Mouse (Mus musculus) right cerebral cortex, adult 2 months (tissue): ENCODE data around the gene 2610528A11Rik.
A peak's percentile ranks its signal among the peaks of the same experiment; 100 is the strongest.
"Not testable (repeated sequence)": the region's sequence is repeated elsewhere in the genome, so short reads cannot be mapped to it uniquely, and the experiment has no call there.

ENCODE experiments used
- DNase-seq, 2 experiments: peaks; one replicate each; pipeline ENCODE4 v3.0.0; 2021 to 2022; ENCODE audit warnings: low spot score in 2 of 2

The 2610528A11Rik gene

DNA sequence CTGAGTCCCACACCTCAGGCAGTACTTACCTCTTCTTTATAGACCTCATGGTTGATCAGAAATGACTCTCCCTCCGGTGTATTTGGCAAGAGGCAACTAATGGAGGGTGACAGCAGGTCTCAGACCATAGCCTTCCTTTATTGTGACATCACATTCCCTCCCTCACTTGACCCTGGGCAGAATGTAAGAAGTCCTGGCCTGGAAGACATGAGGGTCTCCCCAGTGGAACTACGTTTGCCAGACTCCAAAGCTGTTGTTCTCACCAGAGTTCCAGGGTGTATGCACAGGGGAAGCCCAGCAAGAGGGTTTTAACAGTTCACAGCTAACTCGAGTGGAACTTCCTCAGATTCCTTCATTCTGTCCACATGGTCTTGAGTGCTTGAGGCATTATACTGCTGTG lies at the start of gene 2610528A11Rik:
Gene 2610528A11Rik, minus strand, starts transcription at position 101 of the 400 bp plus-strand sequence.
- DNase-seq = no peak

DNA sequence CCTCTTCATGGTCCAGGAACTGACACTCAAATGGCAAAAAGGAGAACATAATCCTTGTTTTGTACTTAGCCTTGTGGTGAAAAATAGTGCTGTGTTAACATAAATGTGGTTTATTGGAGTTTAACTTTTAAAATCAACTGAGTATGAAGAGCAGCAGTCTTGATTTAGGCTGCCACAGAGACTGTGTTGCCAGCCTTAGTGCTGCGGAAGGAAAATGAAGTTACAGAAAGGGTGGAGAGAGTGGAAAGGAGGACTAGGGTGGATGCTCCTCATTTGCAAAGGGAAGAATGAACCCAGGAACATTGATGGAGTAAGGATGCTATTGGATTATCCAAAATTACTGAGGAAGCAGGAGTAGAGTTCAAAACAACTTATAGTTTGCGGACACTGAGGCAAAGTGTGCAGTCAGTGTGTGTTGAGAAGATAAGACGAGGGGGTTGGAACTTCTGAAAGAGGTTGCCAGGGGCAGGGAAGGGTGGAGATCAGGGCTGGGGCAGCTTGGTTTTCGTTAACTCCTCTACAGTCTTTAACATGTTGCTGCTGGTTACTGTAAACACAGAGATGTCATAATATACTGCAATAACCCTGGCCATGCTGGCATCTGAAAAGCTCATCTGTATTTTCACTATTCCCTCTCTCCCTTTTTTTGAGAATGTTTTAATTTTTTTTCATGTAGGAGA lies 49.6 kb upstream of the 2610528A11Rik start:
- DNase-seq = no peak

DNA sequence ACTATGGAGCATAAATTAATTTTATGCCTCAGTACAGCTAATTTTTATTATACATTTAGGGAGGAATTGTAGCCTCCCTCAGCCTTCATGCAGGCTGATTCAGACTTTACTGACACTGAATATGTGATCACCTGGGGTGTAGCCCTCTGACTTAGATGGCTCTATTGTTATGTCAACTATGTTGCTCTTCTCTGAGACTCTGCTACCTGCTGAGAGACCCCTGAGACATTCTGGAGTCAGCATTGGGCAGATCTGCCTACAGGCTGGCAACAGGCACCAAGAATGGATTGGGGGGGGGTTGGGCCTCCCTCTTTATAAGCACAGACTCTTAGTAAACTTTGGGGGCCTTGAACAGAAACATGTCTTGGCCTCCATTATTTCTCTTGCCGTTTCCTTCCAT lies 40.6 kb upstream of the 2610528A11Rik start:
- no peak for DNase-seq

DNA sequence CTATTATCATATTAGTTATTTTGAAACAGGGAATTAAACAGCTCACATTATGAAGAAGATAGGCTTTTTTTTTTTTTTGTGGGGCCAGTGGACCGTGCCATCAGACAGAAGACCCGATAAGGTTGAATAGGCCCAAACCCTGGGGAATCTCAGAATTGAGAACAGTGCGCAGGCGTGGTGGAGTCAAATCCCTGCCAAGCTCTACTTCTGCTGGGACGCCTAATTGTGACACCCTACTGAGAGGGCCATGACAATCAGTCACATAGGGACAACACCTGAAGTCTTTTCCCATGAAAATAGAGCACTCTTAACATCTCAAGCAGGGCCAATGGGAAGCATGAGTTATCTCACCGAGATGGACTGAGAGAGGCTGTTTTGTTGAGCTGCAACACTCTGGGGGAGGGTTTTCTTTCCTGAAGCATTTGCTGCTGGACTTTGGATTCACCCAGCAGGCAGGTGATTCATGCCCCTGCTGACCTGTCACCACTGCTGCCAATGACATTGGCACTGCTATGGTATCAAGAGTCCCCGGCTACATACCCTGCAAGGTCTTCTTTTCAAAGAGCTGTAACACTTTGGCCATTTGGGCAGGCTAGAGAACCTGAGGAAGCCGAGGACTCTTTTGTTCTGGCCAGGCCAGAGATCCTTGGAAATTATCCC lies 25.4 kb upstream of the 2610528A11Rik start:
- no peak for DNase-seq

DNA sequence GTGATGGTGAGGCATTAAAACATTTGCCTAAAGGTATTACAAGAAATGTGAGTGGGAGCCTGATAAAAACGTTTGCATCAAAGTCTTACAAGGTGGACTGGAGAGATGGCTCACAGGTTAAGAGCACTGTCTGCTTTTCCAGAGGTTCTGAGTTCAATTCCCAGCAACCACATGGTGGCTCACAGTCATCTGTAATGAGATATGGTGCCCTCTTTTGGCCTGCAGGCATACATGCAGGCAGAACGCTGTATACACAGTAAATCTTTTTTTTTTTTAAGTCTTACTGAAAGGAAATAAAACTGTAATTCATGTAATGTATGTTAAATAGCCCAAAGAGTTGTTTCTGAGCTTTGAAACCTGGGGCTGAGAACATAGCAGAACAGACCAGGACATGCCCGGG lies 23.8 kb upstream of the 2610528A11Rik start:
- not testable (repeated sequence) for DNase-seq

DNA sequence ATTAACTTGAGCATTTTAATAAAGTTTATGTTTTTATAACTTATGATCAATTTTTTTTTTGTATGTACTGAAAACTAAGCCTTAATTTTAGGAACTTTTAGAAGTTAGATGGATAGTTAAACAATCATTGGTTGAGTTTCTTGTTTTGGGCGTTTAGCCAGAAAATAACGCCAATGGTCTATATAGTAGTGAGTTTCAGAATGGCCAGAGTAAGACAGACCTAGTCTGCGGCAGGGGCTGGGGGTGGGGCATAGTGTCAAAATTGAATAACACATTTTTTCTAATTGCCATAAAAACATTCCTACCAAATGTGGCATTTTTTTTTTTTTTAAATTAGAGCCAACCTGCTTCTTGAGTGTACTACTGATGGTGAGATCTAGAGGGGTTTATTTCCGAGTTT lies 22.3 kb upstream of the 2610528A11Rik start:
- no peak for DNase-seq

DNA sequence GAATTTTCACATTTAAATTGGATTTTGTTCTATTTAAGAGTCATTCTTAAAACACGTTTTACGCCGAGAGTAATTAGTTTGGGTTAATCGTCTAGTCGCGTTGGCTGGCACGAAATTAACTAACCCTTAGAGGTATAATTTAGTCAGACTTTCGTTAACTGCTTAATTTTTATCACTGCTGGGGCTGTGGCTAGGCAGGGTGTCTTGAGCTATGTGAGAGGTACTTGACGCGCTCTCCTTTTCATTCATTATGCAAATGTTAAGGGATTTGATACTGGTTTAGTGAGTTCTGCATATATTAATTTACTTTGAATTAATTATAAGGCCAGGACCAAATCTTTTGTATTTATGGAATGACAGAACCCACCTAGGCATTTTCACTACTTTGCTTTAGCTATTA lies 21.8 kb upstream of the 2610528A11Rik start:
- no peak for DNase-seq

DNA sequence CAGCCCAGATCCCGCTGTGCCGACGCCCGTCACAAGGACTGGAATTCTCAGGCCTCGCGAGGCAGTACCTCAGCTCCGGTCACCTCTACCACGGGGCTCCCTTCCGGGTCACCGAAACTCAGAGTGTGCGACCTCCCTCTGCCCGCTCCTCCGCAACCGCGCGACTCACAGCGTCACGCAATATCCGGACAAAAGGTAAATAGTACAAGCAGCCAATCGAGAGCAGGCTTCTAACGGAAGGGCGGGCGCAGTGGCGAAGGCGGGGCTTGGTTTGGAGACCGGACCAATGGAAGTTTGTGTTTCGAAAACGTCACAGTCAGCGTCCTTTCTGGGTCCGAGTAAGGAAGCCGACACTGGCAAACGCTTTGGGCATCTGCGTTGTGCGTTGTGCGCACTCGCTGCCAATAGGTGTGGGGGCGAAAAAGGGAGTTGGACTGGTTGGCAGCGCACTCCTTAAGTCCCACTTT lies 21.3 kb upstream of the 2610528A11Rik start, which contains the start of gene Ghitm:
Gene Ghitm, minus strand, starts transcription at position 146 of the 467 bp plus-strand sequence.
- DNase-seq = peak; percentile 99

DNA sequence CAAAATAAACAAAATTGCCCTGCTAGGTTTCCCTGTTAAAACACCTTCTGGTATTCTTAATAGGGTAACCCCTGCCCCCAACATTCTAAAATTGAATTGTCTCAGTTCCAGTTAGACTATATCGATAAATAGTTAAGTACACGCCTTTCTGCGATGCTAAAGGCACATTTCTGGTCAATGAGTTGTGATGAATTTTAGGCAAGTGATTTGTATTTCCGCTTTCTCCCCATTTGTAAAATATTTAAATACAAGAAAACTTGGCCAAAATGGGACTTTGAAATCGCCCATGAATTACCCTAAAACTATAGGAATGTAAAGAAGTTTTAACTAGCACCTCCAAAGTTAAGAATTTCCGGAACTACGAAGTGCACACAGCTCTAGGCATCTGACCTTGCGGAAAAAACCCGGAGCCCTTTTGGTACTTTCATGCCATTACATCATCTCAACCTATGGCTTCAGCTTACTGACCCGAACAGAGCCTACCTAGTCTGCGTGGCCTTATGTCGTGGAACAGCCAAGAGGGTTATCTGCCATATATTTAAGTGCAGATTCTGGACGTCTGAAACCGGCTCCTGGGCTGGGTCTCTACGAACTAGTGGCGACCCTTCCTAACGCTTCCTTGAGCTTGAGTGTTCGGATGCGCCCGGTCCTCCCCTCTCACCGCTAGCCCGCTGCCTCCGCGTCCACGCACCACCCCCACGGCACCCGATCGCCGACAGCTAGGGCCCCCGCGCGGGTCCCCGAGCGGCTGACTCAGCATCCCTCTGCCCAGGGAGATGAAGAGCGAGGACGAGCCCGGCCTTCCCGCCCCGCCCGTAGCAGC lies 20.7 kb upstream of the 2610528A11Rik start:
- no peak for DNase-seq

DNA sequence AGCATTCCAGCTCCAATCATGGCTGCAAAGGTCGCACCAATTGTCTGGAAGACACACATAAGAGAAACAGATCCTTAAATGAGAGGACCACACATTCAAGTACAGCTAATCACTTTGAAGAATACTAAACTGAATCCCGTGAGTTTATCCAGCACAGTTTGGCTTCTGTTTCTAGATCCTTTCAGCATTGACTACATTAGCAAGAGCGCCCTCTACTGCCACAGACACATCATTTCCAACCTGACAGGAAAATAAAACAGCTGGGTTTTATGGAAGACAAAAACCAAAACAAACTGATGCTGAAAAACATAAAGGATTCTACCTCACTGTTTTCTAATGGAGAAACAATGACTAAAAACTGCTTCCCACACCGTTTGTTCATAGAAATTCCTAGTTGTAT lies 13.8 kb upstream of the 2610528A11Rik start:
- peak; percentile 53 to 54 for DNase-seq

DNA sequence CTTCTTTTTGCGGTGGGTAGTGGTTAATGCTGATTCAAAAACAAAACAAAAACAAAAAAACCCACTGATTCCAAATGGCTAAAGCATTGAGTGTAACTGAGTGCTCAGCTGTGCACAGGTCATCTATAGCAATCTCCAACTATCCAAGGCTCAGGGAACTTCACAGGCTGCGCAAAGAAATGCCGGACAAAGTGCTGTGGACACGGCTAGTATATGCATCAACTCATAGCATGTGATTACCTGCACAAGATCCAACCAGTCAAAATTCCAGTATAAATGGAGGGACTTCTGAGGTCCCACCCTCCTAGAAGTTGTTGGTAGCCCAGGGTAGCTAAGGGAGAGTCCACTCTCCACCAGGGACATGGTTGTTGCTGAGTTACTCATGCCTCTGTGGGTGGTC lies 5.4 kb upstream of the 2610528A11Rik start:
- DNase-seq = no peak

DNA sequence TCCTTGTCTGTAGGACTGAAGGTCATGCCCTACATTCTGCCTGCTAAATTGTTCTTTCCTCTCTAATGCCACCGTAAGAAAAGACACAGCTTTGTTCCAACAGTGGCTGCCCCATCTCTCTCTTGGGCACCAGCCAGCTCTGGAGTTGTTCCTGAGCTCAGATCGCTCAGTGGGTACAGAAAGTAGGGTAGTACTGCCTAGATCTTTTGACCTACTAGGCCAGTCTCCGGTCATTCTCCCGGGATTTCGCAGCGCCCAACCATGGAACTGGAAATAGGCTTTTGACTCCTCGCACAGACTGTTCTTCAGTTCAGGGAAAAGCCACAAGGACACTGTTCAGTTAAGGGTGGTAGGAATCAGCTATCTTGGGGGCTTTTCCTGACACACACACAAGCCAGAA lies 891 bp downstream of the 2610528A11Rik start:
- DNase-seq = no peak

DNA sequence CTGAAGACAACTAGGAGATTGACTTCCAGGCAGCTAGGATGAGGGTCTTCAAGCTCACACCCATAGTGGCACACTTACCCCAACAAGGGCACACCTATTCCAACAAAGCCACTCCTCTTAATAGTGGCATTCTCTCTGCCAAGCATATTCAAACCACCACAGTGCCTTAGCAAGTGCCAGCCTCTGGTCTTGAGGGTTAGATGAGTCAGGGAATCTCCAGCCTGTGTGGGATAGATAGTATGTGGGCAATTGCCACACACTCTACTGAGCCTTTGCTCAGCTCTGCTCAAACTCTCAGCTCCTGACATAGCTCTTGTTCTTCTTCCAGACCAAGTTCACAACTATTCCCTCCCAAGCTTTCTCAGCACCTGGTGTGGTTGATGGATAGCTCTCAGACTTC lies 2.5 kb downstream of the 2610528A11Rik start:
- DNase-seq = no peak

DNA sequence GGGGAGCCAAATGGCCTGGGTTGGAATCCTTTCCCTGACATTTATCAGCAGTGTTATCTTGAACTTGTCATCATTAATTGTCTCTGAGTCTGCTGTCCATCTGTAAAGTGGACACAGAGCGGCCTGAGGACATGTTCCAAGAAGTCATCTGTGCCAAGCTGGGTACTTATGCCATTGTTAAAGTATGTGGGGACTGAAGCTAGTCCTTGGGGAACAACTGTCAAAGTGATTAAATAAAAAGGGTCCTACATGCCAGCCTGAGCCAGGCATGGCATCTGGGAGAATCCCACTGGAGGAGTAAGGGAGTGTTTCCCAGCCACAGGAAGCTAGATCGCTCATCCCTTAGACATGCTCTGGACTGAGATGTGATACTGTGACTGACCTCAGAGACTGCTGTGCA lies 3.4 kb downstream of the 2610528A11Rik start:
- no peak for DNase-seq

DNA sequence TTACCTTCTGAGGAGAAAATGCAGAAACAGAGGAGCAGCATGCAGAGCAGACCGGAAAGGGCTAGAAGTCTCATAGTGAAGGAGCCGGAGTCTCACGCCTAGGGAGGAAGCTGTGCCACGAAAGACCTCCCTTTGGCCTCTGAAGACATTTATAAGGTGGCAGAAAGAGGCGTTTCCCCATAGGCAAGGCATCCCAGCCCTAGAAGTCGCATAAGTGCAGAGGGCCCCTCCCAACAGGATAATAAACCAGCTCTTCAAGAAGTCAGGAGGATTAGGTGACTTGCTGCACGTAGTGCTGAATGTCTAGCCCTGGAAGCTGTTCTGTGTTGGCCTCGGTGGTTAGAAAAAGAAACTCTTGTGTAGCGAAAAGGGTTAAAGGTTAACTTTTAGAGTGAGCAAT lies 3.8 kb downstream of the 2610528A11Rik start:
- DNase-seq = no peak

DNA sequence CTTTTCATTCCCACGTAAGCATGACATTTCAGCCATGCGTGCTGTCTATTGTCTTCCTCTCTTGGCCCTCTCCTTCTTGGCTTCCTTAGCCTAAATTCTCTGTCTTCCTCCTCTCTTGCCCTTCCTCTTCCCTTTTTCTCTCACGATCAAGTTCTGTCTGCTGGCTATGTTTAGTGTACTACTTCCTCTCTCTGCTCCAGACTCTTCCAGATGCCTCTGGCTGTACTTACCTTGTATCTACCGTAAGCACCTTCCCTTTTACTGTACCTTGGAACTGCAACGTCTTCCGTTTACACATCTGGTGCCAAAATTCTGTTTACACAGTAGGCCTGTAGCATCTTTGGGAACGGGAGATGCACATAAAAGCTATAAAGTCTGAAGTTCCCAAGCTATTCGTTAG lies 4.4 kb downstream of the 2610528A11Rik start:
- no peak for DNase-seq

DNA sequence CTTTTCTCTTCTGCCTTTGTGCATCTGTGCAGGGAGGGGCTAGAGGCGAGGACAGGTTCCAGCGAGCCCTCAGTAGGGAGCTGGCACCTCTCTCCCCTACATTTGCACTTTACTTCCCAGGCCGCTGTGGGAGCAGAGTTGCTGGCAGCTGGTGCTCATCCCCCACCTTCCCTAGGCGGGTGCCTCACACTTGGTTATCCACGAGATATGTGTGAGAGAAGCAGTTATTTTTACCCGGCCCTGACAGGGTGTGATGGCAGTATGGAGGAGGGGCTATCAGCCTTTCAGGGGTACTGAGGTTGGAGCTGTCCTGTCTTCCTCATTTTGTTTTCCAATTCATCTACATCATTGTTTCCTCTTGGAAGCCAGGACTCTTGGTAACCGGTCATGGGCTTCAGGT lies 8.0 kb downstream of the 2610528A11Rik start:
- DNase-seq = peak; percentile 25 to 29

DNA sequence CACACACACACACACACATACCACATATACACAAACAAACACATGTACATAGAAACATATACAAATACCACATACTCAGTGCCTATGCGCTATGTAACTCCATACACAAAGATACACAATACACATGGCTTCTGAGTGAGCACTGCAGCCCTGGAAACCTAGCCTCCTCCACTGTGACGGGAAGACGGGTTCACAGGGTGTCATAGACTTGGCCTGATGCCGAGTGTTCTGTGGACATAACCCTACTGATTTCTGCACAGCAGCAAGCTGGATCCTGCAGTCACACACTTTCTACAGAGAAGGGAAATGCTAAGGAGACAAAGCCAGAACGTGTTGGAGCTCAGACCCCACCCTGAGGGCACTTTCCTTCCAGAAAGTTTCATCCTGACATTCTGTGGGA lies 9.1 kb downstream of the 2610528A11Rik start:
- DNase-seq = no peak

DNA sequence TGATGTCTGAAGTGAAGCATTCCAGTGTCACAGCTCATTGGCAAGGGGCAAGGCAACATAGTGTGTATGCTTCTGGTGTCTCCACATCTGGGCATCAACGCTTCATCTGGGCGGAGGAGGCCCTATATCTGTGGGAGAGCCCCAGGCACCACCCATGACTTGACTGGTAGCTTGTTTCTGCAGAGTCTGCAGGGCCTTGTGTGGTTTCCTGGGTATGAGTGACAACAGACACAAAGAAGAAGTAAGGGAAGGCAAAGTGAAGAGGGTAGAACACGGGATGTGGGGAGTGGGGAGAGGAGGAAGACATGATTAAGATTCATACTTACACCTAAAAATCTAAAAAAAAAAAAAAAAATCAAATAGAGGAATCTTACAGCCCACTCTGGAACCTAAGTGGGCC lies 11.3 kb downstream of the 2610528A11Rik start:
- DNase-seq = no peak

DNA sequence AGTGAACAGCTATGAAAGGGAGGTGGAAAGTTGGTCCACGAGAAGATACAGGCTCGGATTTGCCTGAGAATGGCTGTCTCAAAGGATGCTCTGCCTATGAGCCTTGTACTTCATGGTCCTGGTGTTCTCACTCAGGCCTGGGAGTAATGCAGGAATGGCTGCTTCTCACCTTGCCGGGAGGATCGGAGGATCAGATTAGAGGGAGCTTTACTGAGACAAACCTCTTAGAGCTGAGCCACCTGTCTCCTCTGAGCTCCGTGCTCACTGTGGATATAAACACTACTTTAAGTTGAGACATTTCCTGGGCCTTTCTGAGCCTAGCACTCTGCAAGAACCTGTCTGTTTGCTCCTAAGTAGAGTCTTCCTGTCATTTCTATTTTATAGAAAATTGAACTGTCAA lies 12.3 kb downstream of the 2610528A11Rik start:
- no peak for DNase-seq

DNA sequence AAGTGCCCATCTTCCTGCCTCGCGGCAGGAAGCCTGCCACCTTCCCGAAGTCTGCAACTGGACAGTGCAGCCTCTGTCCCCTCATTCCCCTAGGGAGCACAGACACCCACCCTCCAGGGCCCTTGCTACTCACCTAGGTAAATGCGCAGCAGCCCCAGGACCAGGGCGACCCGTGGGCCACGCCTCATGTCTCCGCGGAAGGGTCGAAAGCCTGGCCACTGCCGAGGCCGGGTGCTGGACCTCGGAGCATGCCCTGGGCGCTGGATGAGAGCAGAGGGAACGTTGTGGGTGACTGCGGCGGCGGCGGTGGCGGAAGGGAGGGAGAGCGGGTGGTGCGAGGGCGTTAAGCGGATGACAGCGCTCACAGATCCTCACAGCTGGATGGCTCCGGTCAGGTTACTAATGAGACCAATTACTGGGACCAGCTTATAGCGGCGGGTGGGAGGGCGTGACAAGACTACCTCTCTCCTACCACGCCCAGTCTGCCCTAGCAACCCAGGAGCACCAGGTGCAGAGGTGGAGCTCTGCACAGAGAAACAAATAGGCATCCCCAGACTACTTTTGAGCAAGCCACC lies 15.8 kb downstream of the 2610528A11Rik start, which contains the start of gene Cdhr1:
Gene Cdhr1, minus strand, starts transcription at position 392 of the 575 bp plus-strand sequence.
- DNase-seq = peak; percentile 31 to 38

DNA sequence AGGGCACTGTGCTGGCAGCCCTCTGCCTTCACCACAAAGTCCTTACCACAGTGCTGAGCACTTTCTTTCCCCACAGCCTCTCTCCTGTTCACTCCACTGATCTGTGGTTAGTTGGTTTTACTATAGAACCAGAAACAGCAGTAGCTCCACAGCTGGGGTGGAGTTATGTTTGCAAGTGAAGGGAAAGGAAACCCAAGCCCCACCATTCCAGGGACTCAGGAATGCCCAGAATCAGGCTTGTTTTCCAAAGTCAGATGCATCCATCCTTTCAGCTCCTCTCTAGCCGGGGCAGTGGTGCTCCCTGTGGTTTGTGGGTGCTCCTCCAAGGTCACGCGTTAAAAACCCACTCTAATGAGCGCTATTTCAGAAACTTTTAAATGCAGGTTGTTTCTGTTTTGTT lies 18.3 kb downstream of the 2610528A11Rik start:
- DNase-seq = no peak
